Mouse (Mus musculus) frontal cortex, postnatal 10 days (tissue): Measurements from ENCODE around the gene Asb1.

Experiments
- DNase-seq, 2 experiments: peaks; one replicate each; pipeline ENCODE4 v3.0.0; 2022; ENCODE audit warnings: low spot score in 2 of 2, mixed read lengths in 1 of 2

Gene Asb1

GRCm38 (mm10) chr1:91607141-91607540 lies 66.8 kb downstream of the Asb1 start:
- no peak for DNase-seq
